Mouse (Mus musculus): ENCODE data around the gene Ccdc12.

Gene Ccdc12

GRCm38 (mm10) chr9:110656249-110657221, at the start of gene Ccdc12:
Gene Ccdc12 (plus strand): TSS chr9:110656503.
- DNase-seq (ENCODE audit: inconsistent ontology term): peak; percentile 96

- DNase-seq (ENCODE audit: inconsistent ontology term): no peak
Observed at GRCm38 (mm10) chr9:110611471-110611870, 44.8 kb upstream of the Ccdc12 start.

- DNase-seq (ENCODE audit: inconsistent ontology term): no peak
Observed at GRCm38 (mm10) chr9:110617081-110617480, 39.2 kb upstream of the Ccdc12 start.

GRCm38 (mm10) chr9:110620180-110620579, 36.1 kb upstream of the Ccdc12 start:
- DNase-seq (ENCODE audit: inconsistent ontology term): no peak

GRCm38 (mm10) chr9:110620685-110621084, 35.6 kb upstream of the Ccdc12 start:
- DNase-seq (ENCODE audit: inconsistent ontology term): no peak

- DNase-seq (ENCODE audit: inconsistent ontology term): no peak
Observed at GRCm38 (mm10) chr9:110622621-110623219, 33.6 kb upstream of the Ccdc12 start.

GRCm38 (mm10) chr9:110623416-110624195, 32.7 kb upstream of the Ccdc12 start:
- DNase-seq (ENCODE audit: inconsistent ontology term): no peak

- peak; percentile 97 for DNase-seq (ENCODE audit: inconsistent ontology term)
Observed at GRCm38 (mm10) chr9:110624361-110625166, 31.7 kb upstream of the Ccdc12 start, which contains the start of gene Nradd. Gene Nradd (minus strand): TSS chr9:110624452.

GRCm38 (mm10) chr9:110625350-110625908, 30.9 kb upstream of the Ccdc12 start:
- no peak for DNase-seq (ENCODE audit: inconsistent ontology term)

- DNase-seq (ENCODE audit: inconsistent ontology term): peak; percentile 47
Observed at GRCm38 (mm10) chr9:110630171-110630570, 26.1 kb upstream of the Ccdc12 start.

- peak; percentile 46 for DNase-seq (ENCODE audit: inconsistent ontology term)
Observed at GRCm38 (mm10) chr9:110631191-110631590, 25.1 kb upstream of the Ccdc12 start.

GRCm38 (mm10) chr9:110631651-110632275, 24.5 kb upstream of the Ccdc12 start:
- DNase-seq (ENCODE audit: inconsistent ontology term): no peak

- no peak for DNase-seq (ENCODE audit: inconsistent ontology term)
Observed at GRCm38 (mm10) chr9:110632671-110633070, 23.6 kb upstream of the Ccdc12 start.

- no peak for DNase-seq (ENCODE audit: inconsistent ontology term)
Observed at GRCm38 (mm10) chr9:110633882-110634281, 22.4 kb upstream of the Ccdc12 start.

- peak; percentile 73 for DNase-seq (ENCODE audit: inconsistent ontology term)
Observed at GRCm38 (mm10) chr9:110635225-110635624, 21.1 kb upstream of the Ccdc12 start.

- DNase-seq (ENCODE audit: inconsistent ontology term): no peak
Observed at GRCm38 (mm10) chr9:110638611-110639021, 17.7 kb upstream of the Ccdc12 start.

GRCm38 (mm10) chr9:110641006-110641405, 15.3 kb upstream of the Ccdc12 start:
- DNase-seq (ENCODE audit: inconsistent ontology term): no peak

GRCm38 (mm10) chr9:110642812-110643524, 13.3 kb upstream of the Ccdc12 start:
- no peak for DNase-seq (ENCODE audit: inconsistent ontology term)

- DNase-seq (ENCODE audit: inconsistent ontology term): no peak
Observed at GRCm38 (mm10) chr9:110643787-110644186, 12.5 kb upstream of the Ccdc12 start.

GRCm38 (mm10) chr9:110644295-110644694, 12.0 kb upstream of the Ccdc12 start:
- no peak for DNase-seq (ENCODE audit: inconsistent ontology term)

Measured in Muller cell, postnatal 12 days (primary cell).